Comparison of ENCODE assay signal across 29 mouse cellular contexts in genomic region chr6:140054271-140054928, GRCm38 (mm10). TPM values are rescaled to one million over a fixed set of nuclear protein-coding genes. Genes with fewer than 3 reads are reported as not detected.
A peak's percentile ranks its signal among the peaks of the same experiment; 100 is the strongest.
DNase-seq lines count a peak whose midpoint lies in the region; ATAC-seq and TF ChIP-seq lines count a peak whose summit lies in the region.
"Had no signal": no experiment of that assay in that cellular context is flagged by ENCODE, and none has a peak within 500 bp of the region (broad histone marks: within the 10 kb centered on the region; RNA-seq: fewer than 3 reads in every experiment).

No protein-coding gene starts in this region.

- no peak overlapping the region for H3K4me3 ChIP-seq in midbrain, embryonic 14.5 days (replicated peaks; ENCODE audit: low read depth, low read length)
- no peak overlapping the region for H3K4me3 ChIP-seq in midbrain, embryonic 15.5 days
- H3K4me3 ChIP-seq: embryonic facial prominence, embryonic 10.5 days; layer of hippocampus, adult 2 months; midbrain, embryonic 13.5 days had no signal

- peak; percentile 4 to 5 for DNase-seq in cerebellum, postnatal 10 days
- peak; percentile 20 for DNase-seq in midbrain, embryonic 14.5 days
- DNase-seq in brain, embryonic 14.5 days (ENCODE audit: low read depth): peak; percentile 28
- DNase-seq in left cerebral cortex, postnatal 25 days (ENCODE audit: low spot score in 2 of 2): peak; percentile 14 to 81
- DNase-seq in kidney, postnatal 14 days: no peak
- no peak for DNase-seq in urinary bladder, postnatal 10 days (ENCODE audit: low spot score)
- DNase-seq: adrenal gland, postnatal 10 days; cerebellum, adult 2 months; heart, postnatal 10 days; kidney, adult 2 months; kidney, postnatal 10 days; liver; lung, postnatal 10 days; thymus, postnatal 36 days had no signal

- H3K4me1 ChIP-seq in midbrain, embryonic 14.5 days (ENCODE audit: control insufficient read depth, insufficient read depth, low read length): no peaks in the 10 kb centered on the region
- no peaks in the 10 kb centered on the region for H3K4me1 ChIP-seq in midbrain, embryonic 15.5 days
- H3K4me1 ChIP-seq: midbrain, embryonic 13.5 days had no signal

- no peaks in the 10 kb centered on the region for H3K27me3 ChIP-seq in midbrain, embryonic 14.5 days (ENCODE audit: control insufficient read depth, insufficient read depth, low read length)
- no peaks in the 10 kb centered on the region for H3K27me3 ChIP-seq in midbrain, embryonic 15.5 days (replicated peaks)
- H3K27me3 ChIP-seq: midbrain, embryonic 13.5 days; Patski had no signal

- no peak for TF ChIP-seq POLR2A in brain, embryonic 14.5 days (IDR thresholded peaks at IDR 0.05; ENCODE audit: borderline replicate concordance, extremely low read depth, insufficient read depth, insufficient read length, poor library complexity, severe bottlenecking)

- no peak overlapping the region for H3K4me2 ChIP-seq in midbrain, embryonic 14.5 days (ENCODE audit: low read length)
- no peak overlapping the region for H3K4me2 ChIP-seq in midbrain, embryonic 15.5 days
- H3K4me2 ChIP-seq: heart, embryonic 11.5 days; midbrain, embryonic 13.5 days had no signal

- TF ChIP-seq CTCF in brain, embryonic 14.5 days (IDR thresholded peaks at IDR 0.05; ENCODE audit: borderline replicate concordance, extremely low read depth, insufficient read depth, insufficient read length): no peak

- no peaks in the 10 kb centered on the region for H3K9me3 ChIP-seq in midbrain, embryonic 14.5 days (ENCODE audit: control insufficient read depth, low read length)
- H3K9me3 ChIP-seq in midbrain, embryonic 15.5 days: no peaks in the 10 kb centered on the region
- H3K9me3 ChIP-seq: embryonic facial prominence, embryonic 10.5 days; midbrain, embryonic 13.5 days had no signal

- no peak overlapping the region for H3K27ac ChIP-seq in midbrain, embryonic 14.5 days (replicated peaks; ENCODE audit: low read depth, low read length)
- H3K27ac ChIP-seq in midbrain, embryonic 15.5 days: no peak overlapping the region
- H3K27ac ChIP-seq: embryonic facial prominence, embryonic 10.5 days; layer of hippocampus, adult 2 months; midbrain, embryonic 13.5 days had no signal

- WGBS in midbrain, embryonic 14.5 days: 77% methylated on average over 5 of the region's 5 CpGs
- WGBS in midbrain, embryonic 15.5 days: 70% methylated on average over 5 of the region's 5 CpGs

- no peak for ATAC-seq in cerebellum, adult (ENCODE audit: insufficient number of reproducible peaks, low FRiP score, low TSS enrichment)
- no peak for ATAC-seq in midbrain, embryonic 14.5 days (ENCODE audit: low FRiP score, low TSS enrichment)
- no peak for ATAC-seq in midbrain, embryonic 15.5 days (replicated peaks)
- ATAC-seq: inflammation-experienced regulatory T-cells, adult 6 months; midbrain, embryonic 13.5 days; Patski had no signal

- intact Hi-C loops in left cerebral cortex, postnatal 25 days (cut with DNase I): loop anchor here (2.0 kb wide), 1 partner anchor 180 kb away; no protein-coding TSS in a partner anchor

- H3K36me3 ChIP-seq in midbrain, embryonic 14.5 days (ENCODE audit: control insufficient read depth, insufficient read depth, low read length): no peaks in the 10 kb centered on the region
- H3K36me3 ChIP-seq in midbrain, embryonic 15.5 days (replicated peaks): no peaks in the 10 kb centered on the region
- H3K36me3 ChIP-seq: embryonic facial prominence, embryonic 10.5 days; midbrain, embryonic 13.5 days had no signal

- no peak overlapping the region for H3K9ac ChIP-seq in midbrain, embryonic 14.5 days (replicated peaks; ENCODE audit: low read length)
- no peak overlapping the region for H3K9ac ChIP-seq in midbrain, embryonic 15.5 days
- H3K9ac ChIP-seq: midbrain, embryonic 13.5 days had no signal

RNA-seq across cellular contexts. Expression of gene Plcz1, which starts 13.1 kb away (rescaled TPM):
- polyA plus RNA-seq in midbrain, embryonic 14.5 days (2014; fragmentation: Nextera tagmentation; extraction: Ambion mirVana): 0.16 and 0.50 TPM in 2 replicates
- 0.33 and 0.44 TPM in 2 replicates for polyA plus RNA-seq in midbrain, embryonic 15.5 days (2015; fragmentation: Nextera tagmentation; extraction: Ambion mirVana)
- 0.14 and 0.18 TPM in 2 replicates for polyA plus RNA-seq in brain, embryonic 14.5 days (2012; rRNA removed)
- 1 to 10 TPM in 1 of 2 experiments, under 1 TPM in 1; 0.85 to 1.3 TPM for total RNA-seq in left cerebral cortex, postnatal 25 days (2021)
- total RNA-seq: adrenal gland, postnatal 10 days; gastrocnemius, postnatal 4 days; heart, postnatal 10 days; megakaryocyte progenitor cell, adult 5-6 weeks had no signal
- polyA plus RNA-seq: embryonic facial prominence, embryonic 10.5 days; forebrain, embryonic 11.5 days; hindbrain, embryonic 11.5 days; inflammation-experienced regulatory T-cells, adult 6 months; kidney, adult 2 months; liver, embryonic 16.5 days; midbrain, embryonic 13.5 days; Patski; small intestine, adult 2 months had no signal

RNA-seq across cellular contexts. Expression of gene Capza3, which starts 13.3 kb away (rescaled TPM):
- not detected in 2 replicates for polyA plus RNA-seq in midbrain, embryonic 14.5 days (2014; fragmentation: Nextera tagmentation; extraction: Ambion mirVana)
- not detected in 2 replicates for polyA plus RNA-seq in midbrain, embryonic 15.5 days (2015; fragmentation: Nextera tagmentation; extraction: Ambion mirVana)
- polyA plus RNA-seq in brain, embryonic 14.5 days (2012; rRNA removed): not detected in 2 replicates
- not detected for total RNA-seq in left cerebral cortex, postnatal 25 days (2021)
- total RNA-seq: adrenal gland, postnatal 10 days; gastrocnemius, postnatal 4 days; heart, postnatal 10 days; layer of hippocampus, adult 2 months; left cerebral cortex, postnatal 36 days; megakaryocyte progenitor cell, adult 5-6 weeks had no signal
- polyA plus RNA-seq: cerebellum, adult 2 months; embryonic facial prominence, embryonic 10.5 days; forebrain, embryonic 11.5 days; heart, embryonic 11.5 days; hindbrain, embryonic 11.5 days; inflammation-experienced regulatory T-cells, adult 6 months; kidney, adult 2 months; liver, embryonic 16.5 days; midbrain, embryonic 13.5 days; Patski; small intestine, adult 2 months had no signal

Comparison
In these comparisons a context has a peak if more than half of its experiments do, and no peak if none do; other contexts are left out.
1. DNase-seq: peak in cerebellum, postnatal 10 days (2 of 2), midbrain, embryonic 14.5 days (single experiment), brain, embryonic 14.5 days (single experiment) and left cerebral cortex, postnatal 25 days (2 of 2); none in kidney, postnatal 14 days (single experiment) and urinary bladder, postnatal 10 days (single experiment).